Mouse (Mus musculus) forebrain, embryonic 11.5 days (tissue): ENCODE results near the gene Slc22a8. TPM values are rescaled to one million over a fixed set of nuclear protein-coding genes. Genes with fewer than 3 reads are reported as not detected.

Experiments used
- ATAC-seq: fragments of 200-750 bp; cut with Nextera tagmentation; replicated peaks from 2 replicates; pipeline ENCODE4 v1.8.0; 2017; ENCODE audit warnings: moderate TSS enrichment; ENCODE audit not compliant: low FRiP score
- DNase-seq: peaks from one replicate; pipeline ENCODE4 v3.0.0-alpha.2; 2017; ENCODE audit warnings: low spot score
- H3K27ac ChIP-seq: fragments of 300-500 bp; sonication (generic); 2 replicates; pipeline ENCODE4 v1.5.1; 2014; ENCODE audit warnings: low read depth, low read length
- H3K27me3 ChIP-seq: fragments of 300-500 bp; sonication (generic); 2 replicates; pipeline ENCODE4 v1.6.1; 2014; ENCODE audit warnings: mild to moderate bottlenecking, low read length, mixed read lengths; ENCODE audit not compliant: control insufficient read depth, insufficient read depth
- H3K36me3 ChIP-seq: fragments of 300-500 bp; sonication (generic); 2 replicates; pipeline ENCODE4 v1.6.1; 2014; ENCODE audit warnings: mild to moderate bottlenecking, low read length, moderate library complexity, mixed read lengths; ENCODE audit not compliant: control insufficient read depth, insufficient read depth
- H3K4me1 ChIP-seq: fragments of 300-500 bp; sonication (generic); replicated peaks from 2 replicates; pipeline ENCODE4 v1.6.1; 2014; ENCODE audit warnings: low read length, mixed read lengths; ENCODE audit not compliant: control insufficient read depth, insufficient read depth
- H3K4me2 ChIP-seq: fragments of 300-500 bp; sonication (generic); 2 replicates; pipeline ENCODE4 v1.6.1; 2014; ENCODE audit warnings: low read depth, mild to moderate bottlenecking, low read length, moderate library complexity, mixed read lengths; ENCODE audit not compliant: severe bottlenecking
- H3K4me3 ChIP-seq: fragments of 300-500 bp; sonication (generic); 2 replicates; pipeline ENCODE4 v1.5.1; 2014; ENCODE audit warnings: low read depth, low read length
- H3K9ac ChIP-seq: fragments of 300-500 bp; sonication (generic); 2 replicates; pipeline ENCODE4 v1.6.1; 2014; ENCODE audit warnings: low read length
- H3K9me3 ChIP-seq: fragments of 300-500 bp; sonication (generic); 2 replicates; pipeline ENCODE4 v1.6.1; 2016; ENCODE audit warnings: low read length, mixed read lengths; ENCODE audit not compliant: control insufficient read depth
- WGBS: fragments of 180-500 bp; shearing (Covaris S2); extraction: QIAGEN DNeasy Blood & Tissue Kit; methylation state at CpG from one replicate; pipeline ENCODE4 v1.1.7; 2014; 5-methylcytosine and 5-hydroxymethylcytosine counted together
- polyA plus RNA-seq: library from polyadenylated mRNA; unstranded; fragments of >200 nt; fragmentation: Nextera tagmentation; extraction: Ambion mirVana; gene quantifications from 2 replicates; pipeline ENCODE4 v1.2.1, GENCODE M21; 2014

The Slc22a8 gene
- 0.16 and 0.41 TPM in 2 replicates for polyA plus RNA-seq

DNA sequence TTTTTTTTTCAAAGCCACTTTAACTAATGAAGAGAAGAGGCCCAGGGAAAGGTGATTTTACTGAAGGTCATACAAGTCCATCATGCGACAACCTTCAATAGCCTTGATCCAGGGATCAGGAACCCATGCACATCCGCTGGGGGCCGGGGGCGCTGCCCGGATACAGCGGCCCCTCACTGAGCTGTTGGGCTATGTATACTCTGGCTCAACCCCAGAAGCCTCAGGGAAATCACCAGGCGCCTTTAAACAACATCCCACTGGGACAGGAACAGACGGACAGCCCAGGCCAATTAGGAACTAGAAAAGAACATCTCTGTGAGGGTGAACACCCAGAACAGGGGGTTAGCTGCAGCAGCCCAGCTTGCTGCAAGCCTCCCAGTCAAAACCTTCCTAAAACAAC is at the start of gene Slc22a8:
Gene Slc22a8 (plus strand): TSS at position 301 of the 400 bp plus-strand sequence.
- Histone ChIP-seq H3K9ac (no peak within 1 kb of the TSS), H3K4me2 (no peak within 1 kb of the TSS), H3K4me3 (no peak within 1 kb of the TSS), H3K4me1 (no peaks in the 10 kb centered on the region; the same call in 1 of the 2 replicates), H3K9me3 (no peaks in the 10 kb centered on the region), H3K27me3 (no peaks in the 10 kb centered on the region), H3K27ac (no peak within 1 kb of the TSS), H3K36me3 (no peaks in the 10 kb centered on the region)
- no peak for ATAC-seq
- 67% methylated on average over 8 of the region's 8 CpGs for WGBS
- DNase-seq, result no peak

DNA sequence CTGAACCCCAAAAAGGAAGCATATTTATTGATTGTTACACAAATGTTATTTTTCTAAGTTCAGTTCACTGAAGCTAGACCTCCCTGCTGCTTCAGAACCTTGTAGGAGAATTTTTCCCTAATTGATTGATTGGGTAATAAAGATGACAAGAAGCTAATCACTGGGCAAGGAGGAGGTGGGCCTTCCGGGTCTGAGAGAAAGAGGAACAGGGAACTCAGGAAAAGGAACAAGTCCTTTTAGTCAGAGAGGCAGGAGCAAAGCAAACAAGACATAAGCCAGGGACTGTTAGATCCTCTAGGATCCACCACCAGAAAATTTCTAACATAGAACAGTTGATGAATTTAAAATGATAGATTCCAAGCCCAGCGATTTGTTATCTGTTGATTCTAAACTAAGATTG is 32.2 kb upstream of the Slc22a8 start:
- DNase-seq (no peak), ATAC-seq (no peak)
- Histone ChIP-seq H3K9ac (no peak overlapping the region), H3K27me3 (no peaks in the 10 kb centered on the region), H3K36me3 (no peaks in the 10 kb centered on the region), H3K27ac (no peak overlapping the region), H3K4me3 (no peak overlapping the region), H3K4me1 (no peaks in the 10 kb centered on the region), H3K9me3 (no peaks in the 10 kb centered on the region), H3K4me2 (no peak overlapping the region)
- WGBS, result 84% methylated on average over 2 of the region's 2 CpGs

DNA sequence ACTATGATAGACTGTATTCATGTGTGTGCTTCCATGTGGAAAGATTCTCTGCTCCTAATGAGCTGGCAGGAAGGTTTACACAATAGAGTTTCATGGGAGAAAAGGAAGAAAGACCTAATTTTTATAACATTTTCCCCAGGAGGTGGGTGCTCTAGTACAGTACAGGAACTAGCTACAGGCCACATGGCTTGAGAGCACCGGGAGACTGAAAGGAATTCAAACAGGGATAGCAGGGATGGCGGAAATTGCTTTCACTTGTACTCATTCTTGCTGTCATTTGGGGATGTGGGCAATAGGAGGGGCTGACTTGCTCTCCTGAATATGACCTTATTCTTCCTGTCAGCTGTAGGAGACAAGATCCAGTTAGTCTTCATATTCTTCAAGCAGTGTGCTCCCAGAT is 27.0 kb upstream of the Slc22a8 start:
- no peaks in the 10 kb centered on the region for H3K27me3 ChIP-seq
- H3K36me3 ChIP-seq, result no peaks in the 10 kb centered on the region
- no peaks in the 10 kb centered on the region for H3K4me1 ChIP-seq
- H3K4me2 ChIP-seq, result no peak overlapping the region
- 61% methylated on average over 2 of the region's 2 CpGs for WGBS
- no peak overlapping the region for H3K27ac ChIP-seq
- ATAC-seq (no peak), DNase-seq (no peak)
- no peak overlapping the region for H3K9ac ChIP-seq
- H3K9me3 ChIP-seq, result no peaks in the 10 kb centered on the region
- no peak overlapping the region for H3K4me3 ChIP-seq

DNA sequence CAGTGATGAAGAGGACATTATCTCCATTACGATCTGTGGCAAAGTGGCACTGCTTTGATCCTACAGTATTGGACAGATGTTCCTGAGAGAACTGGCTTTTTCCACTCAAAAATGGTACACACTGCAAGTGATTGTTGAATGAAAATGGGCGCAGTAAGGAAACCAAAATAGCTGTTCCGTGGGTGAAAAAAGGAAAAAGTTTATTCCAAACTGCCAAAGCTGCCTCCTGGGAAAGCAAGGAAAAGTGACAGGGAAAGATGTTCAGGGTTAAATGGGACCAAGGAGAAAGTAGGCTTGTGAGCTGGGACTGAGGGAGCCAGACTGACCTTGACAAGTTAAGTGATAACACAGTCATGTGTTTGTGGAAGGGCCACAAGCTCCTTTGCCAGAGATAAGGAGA is 26.6 kb upstream of the Slc22a8 start:
- H3K27ac ChIP-seq, result no peak overlapping the region
- H3K4me2 ChIP-seq, result no peak overlapping the region
- no peak overlapping the region for H3K9ac ChIP-seq
- WGBS, result 82% methylated on average over 3 of the region's 3 CpGs
- no peaks in the 10 kb centered on the region for H3K27me3 ChIP-seq
- H3K36me3 ChIP-seq, result no peaks in the 10 kb centered on the region
- no peaks in the 10 kb centered on the region for H3K9me3 ChIP-seq
- H3K4me1 ChIP-seq, result no peaks in the 10 kb centered on the region
- H3K4me3 ChIP-seq, result no peak overlapping the region
- DNase-seq (no peak), ATAC-seq (no peak)

DNA sequence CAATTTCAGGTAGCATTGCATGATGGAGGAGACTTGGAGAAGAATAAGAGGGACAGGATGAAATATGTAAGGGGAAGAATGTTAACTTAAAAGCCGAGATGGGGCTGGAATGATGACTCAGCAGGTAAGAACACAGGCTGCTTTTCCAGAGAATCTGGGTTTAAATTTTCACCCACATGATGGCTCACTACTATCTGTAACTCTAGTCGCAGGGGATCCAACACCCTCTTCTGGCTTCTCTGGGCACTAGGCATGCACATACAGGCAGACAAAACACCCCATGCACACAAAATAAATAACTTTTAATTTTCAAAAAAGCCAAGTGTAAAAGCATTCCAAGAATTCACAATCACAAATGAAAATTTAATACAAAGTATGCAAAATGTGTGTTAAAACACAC is 25.8 kb upstream of the Slc22a8 start:
- H3K4me3 ChIP-seq, result no peak overlapping the region
- DNase-seq, result no peak
- no peak for ATAC-seq
- H3K27me3 ChIP-seq, result no peaks in the 10 kb centered on the region
- no peak overlapping the region for H3K27ac ChIP-seq
- H3K9me3 ChIP-seq, result no peaks in the 10 kb centered on the region
- H3K4me2 ChIP-seq, result no peak overlapping the region
- no peaks in the 10 kb centered on the region for H3K4me1 ChIP-seq
- H3K9ac ChIP-seq, result no peak overlapping the region
- H3K36me3 ChIP-seq, result no peaks in the 10 kb centered on the region
- WGBS, result 72% methylated on average over 2 of the region's 2 CpGs

DNA sequence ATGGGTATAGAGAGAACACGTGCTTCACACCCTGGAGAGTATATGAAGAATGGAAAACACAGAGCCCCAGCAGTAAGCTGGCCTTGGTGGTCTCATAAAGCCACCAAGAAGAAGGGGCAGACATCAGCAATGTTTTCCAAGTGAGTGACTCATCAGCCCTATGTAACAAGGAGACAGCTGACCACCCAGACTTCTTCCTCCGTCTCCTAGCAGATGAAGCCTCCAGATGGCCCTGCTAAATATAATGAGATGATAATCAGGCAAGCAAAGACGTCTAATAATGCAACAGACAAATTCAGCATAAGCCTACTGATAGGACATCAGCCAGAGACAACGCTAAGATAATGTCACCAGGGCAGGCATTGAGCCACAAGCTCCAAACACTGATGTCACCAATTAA is 25.1 kb upstream of the Slc22a8 start:
- H3K4me3 ChIP-seq, result no peak overlapping the region
- H3K27ac ChIP-seq, result no peak overlapping the region
- H3K27me3 ChIP-seq, result no peaks in the 10 kb centered on the region
- ATAC-seq (0 out of 2 replicates have a peak, but pooled peaks have one; percentile 37), DNase-seq (no peak)
- H3K4me1 ChIP-seq, result no peaks in the 10 kb centered on the region
- no peaks in the 10 kb centered on the region for H3K9me3 ChIP-seq
- WGBS, result 47% methylated on average over 4 of the region's 4 CpGs
- no peak overlapping the region for H3K9ac ChIP-seq
- H3K36me3 ChIP-seq, result no peaks in the 10 kb centered on the region
- H3K4me2 ChIP-seq, result no peak overlapping the region

DNA sequence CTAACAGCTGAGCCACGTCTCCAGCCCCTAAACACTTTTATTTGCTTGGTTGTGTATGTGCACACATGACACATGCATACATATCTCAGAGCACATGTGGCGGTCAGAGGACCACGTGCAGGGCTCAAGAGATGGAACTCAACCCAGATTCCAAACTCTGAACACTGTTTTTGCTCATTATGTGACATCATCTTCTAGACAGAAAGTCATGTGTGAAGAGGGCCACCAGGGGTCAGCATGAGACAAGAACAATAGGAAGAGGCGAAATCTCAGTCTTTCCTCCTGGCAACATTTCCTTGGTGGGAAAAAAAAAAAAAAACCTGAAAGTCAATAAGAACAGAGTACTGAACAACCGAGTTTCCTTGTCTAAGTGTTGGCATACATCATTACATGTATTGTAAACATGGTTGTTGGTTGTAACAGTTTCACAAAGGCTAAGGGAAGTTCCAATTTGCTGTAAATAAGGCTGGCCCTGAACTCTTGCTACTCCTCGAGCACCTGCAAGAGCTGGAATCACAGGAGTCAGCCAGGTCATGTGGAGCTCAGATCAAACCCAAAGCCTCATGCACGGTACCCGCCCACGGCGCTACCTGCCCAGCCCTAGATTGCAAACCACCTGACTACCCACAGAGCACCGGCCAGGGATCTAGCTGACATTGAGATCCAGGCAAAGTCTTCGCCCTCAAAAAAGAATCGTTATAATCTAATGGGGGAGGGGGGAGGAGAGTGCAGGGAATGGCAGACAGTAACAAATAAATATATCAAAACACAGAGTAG is 23.8 kb upstream of the Slc22a8 start:
- 56% methylated on average over 13 of the region's 13 CpGs for WGBS
- H3K27ac ChIP-seq, result no peak overlapping the region
- H3K4me1 ChIP-seq, result no peaks in the 10 kb centered on the region
- H3K9me3 ChIP-seq, result no peaks in the 10 kb centered on the region
- no peak for DNase-seq
- no peak overlapping the region for H3K4me3 ChIP-seq
- no peak overlapping the region for H3K4me2 ChIP-seq
- no peaks in the 10 kb centered on the region for H3K27me3 ChIP-seq
- no peak for ATAC-seq
- H3K9ac ChIP-seq, result no peak overlapping the region
- H3K36me3 ChIP-seq, result no peaks in the 10 kb centered on the region

DNA sequence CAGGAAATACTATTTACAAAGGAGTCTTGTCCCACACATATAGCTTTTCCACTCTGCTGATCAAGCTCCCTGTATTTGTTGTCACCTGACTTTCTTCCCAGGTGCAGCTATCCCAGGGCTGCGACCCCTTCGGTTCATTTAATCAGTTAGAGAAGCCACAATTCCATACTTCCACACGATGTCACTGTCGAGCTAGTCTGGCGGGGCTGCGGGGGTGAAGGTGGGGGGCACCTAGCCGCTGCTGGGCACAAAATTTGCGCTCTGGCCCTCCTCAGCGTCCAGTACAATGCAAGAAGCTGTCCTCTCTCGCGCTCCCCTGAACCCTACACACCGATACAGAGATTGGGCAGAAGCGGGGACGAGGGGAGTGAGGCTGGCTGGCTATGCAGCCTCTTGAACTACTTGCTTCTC is 21.6 kb upstream of the Slc22a8 start:
- Histone ChIP-seq H3K9me3 (no peaks in the 10 kb centered on the region), H3K36me3 (no peaks in the 10 kb centered on the region), H3K4me1 (no peaks in the 10 kb centered on the region), H3K9ac (peak overlapping the region; percentile 24; the same call in 1 of the 2 replicates), H3K27me3 (no peaks in the 10 kb centered on the region), H3K27ac (no peak overlapping the region), H3K4me3 (0 out of 2 replicates have a peak overlapping the region, but pooled peaks have one; percentile 4), H3K4me2 (peak overlapping the region; percentile 36)
- 6% methylated on average over 14 of the region's 14 CpGs for WGBS
- DNase-seq, result peak; percentile 68
- ATAC-seq, result 0 out of 2 replicates have a peak, but pooled peaks have one; percentile 44
